25 mouse cellular contexts compared by ENCODE assay signal in genomic region chr6:113145249-113145648, GRCm38 (mm10). TPM values are rescaled to one million over a fixed set of nuclear protein-coding genes. Genes with fewer than 3 reads are reported as not detected.
DNase-seq lines count a peak whose midpoint lies in the region; ATAC-seq and TF ChIP-seq lines count a peak whose summit lies in the region.
"Had no signal": no experiment of that assay in that cellular context is flagged by ENCODE, and none has a peak within 500 bp of the region (broad histone marks: within the 10 kb centered on the region; RNA-seq: fewer than 3 reads in every experiment).

No protein-coding gene starts in this region.

- no peak overlapping the region for H3K9ac ChIP-seq in neural tube, embryonic 14.5 days (replicated peaks; ENCODE audit: low read depth, low read length)
- H3K9ac ChIP-seq in neural tube, embryonic 15.5 days (replicated peaks), result no peak overlapping the region
- H3K9ac ChIP-seq: embryonic facial prominence, embryonic 12.5 days; embryonic facial prominence, embryonic 15.5 days; forebrain, postnatal 0 days; hindbrain, embryonic 13.5 days had no signal

- no peaks in the 10 kb centered on the region for H3K9me3 ChIP-seq in neural tube, embryonic 14.5 days (ENCODE audit: control insufficient read depth, low read length)
- H3K9me3 ChIP-seq in neural tube, embryonic 15.5 days (replicated peaks), result no peaks in the 10 kb centered on the region
- H3K9me3 ChIP-seq: embryonic facial prominence, embryonic 12.5 days; embryonic facial prominence, embryonic 15.5 days; hindbrain, embryonic 10.5 days; hindbrain, embryonic 13.5 days had no signal

- H3K27ac ChIP-seq in layer of hippocampus, adult 2 months, result peak overlapping the region; percentile 77
- H3K27ac ChIP-seq in neural tube, embryonic 14.5 days (ENCODE audit: low read depth, low read length), result no peak overlapping the region
- H3K27ac ChIP-seq in neural tube, embryonic 15.5 days (replicated peaks), result no peak overlapping the region
- H3K27ac ChIP-seq: embryonic facial prominence, embryonic 12.5 days; embryonic facial prominence, embryonic 15.5 days; hindbrain, embryonic 10.5 days; hindbrain, embryonic 13.5 days had no signal

- 86% methylated on average over 4 of the region's 4 CpGs for WGBS in neural tube, embryonic 14.5 days
- WGBS in neural tube, embryonic 15.5 days, result 85% methylated on average over 4 of the region's 4 CpGs

- TF ChIP-seq CTCF in layer of hippocampus, adult 2 months (conservative IDR thresholded peaks at IDR 0.05), result no peak

- peaks cover 49% of the 10 kb centered on the region for H3K36me3 ChIP-seq in neural tube, embryonic 14.5 days (ENCODE audit: control insufficient read depth, insufficient read depth, low read length)
- H3K36me3 ChIP-seq in neural tube, embryonic 15.5 days, result peaks cover 59% of the 10 kb centered on the region

- H3K4me2 ChIP-seq in neural tube, embryonic 14.5 days (ENCODE audit: low read depth, low read length), result no peak overlapping the region
- no peak overlapping the region for H3K4me2 ChIP-seq in neural tube, embryonic 15.5 days
- H3K4me2 ChIP-seq: embryonic facial prominence, embryonic 12.5 days; embryonic facial prominence, embryonic 15.5 days; heart, embryonic 11.5 days; hindbrain, embryonic 13.5 days had no signal

- H3K4me3 ChIP-seq in layer of hippocampus, adult 2 months, result no peak overlapping the region
- no peak overlapping the region for H3K4me3 ChIP-seq in neural tube, embryonic 14.5 days (ENCODE audit: low read depth, low read length)
- no peak overlapping the region for H3K4me3 ChIP-seq in neural tube, embryonic 15.5 days (replicated peaks)
- H3K4me3 ChIP-seq: embryonic facial prominence, embryonic 12.5 days; embryonic facial prominence, embryonic 15.5 days; hindbrain, embryonic 10.5 days; hindbrain, embryonic 13.5 days had no signal

- no peaks in the 10 kb centered on the region for H3K4me1 ChIP-seq in neural tube, embryonic 14.5 days (ENCODE audit: control insufficient read depth, insufficient read depth, low read length)
- no peaks in the 10 kb centered on the region for H3K4me1 ChIP-seq in neural tube, embryonic 15.5 days
- H3K4me1 ChIP-seq: embryonic facial prominence, embryonic 12.5 days; embryonic facial prominence, embryonic 15.5 days; hindbrain, embryonic 10.5 days; hindbrain, embryonic 13.5 days had no signal

- no peak for DNase-seq in frontal cortex, postnatal 36 days (ENCODE audit: low spot score in 2 of 2)
- peak; percentile 18 to 26 for DNase-seq in layer of hippocampus, adult 2 months (ENCODE audit: low spot score in 2 of 2)
- DNase-seq in layer of hippocampus, postnatal 25 days (ENCODE audit: extremely low spot score in 1 of 2, low spot score in 1 of 2), result no peak
- DNase-seq: adrenal gland, adult 8-10 months; adrenal gland, postnatal 25 days; cerebellum, adult 18-20 months; cerebellum, adult 9-10 months; cerebellum, postnatal 14 days; forebrain, postnatal 0 days; gastrocnemius, postnatal 10 days; gastrocnemius, postnatal 36 days; heart, postnatal 36 days had no signal

- peak; percentile 69 for ATAC-seq in frontal cortex, adult (ENCODE audit: low TSS enrichment)
- ATAC-seq in neural tube, embryonic 14.5 days (ENCODE audit: low read depth), result peak; percentile 54; the same call in 1 of the 2 replicates
- ATAC-seq in neural tube, embryonic 15.5 days (ENCODE audit: low FRiP score), result no peak
- ATAC-seq: activated CD4-positive, CD25-positive, alpha-beta regulatory T cell, adult 4 months; forebrain, embryonic 14.5 days; forebrain, postnatal 0 days; hindbrain, embryonic 16.5 days had no signal

- H3K27me3 ChIP-seq in neural tube, embryonic 14.5 days (ENCODE audit: control insufficient read depth, insufficient read depth, low read length), result no peaks in the 10 kb centered on the region
- no peaks in the 10 kb centered on the region for H3K27me3 ChIP-seq in neural tube, embryonic 15.5 days (replicated peaks)
- H3K27me3 ChIP-seq: embryonic facial prominence, embryonic 12.5 days; embryonic facial prominence, embryonic 15.5 days; hindbrain, embryonic 13.5 days had no signal

RNA-seq across cellular contexts. Expression of gene Lhfpl4, which starts 49.9 kb away (rescaled TPM):
- 10 to 100 TPM; 81.3 to 83.0 TPM for total RNA-seq in layer of hippocampus, adult 2 months (2021)
- total RNA-seq in layer of hippocampus, postnatal 25 days (2021), result 10 to 100 TPM; 73.2 to 84.9 TPM
- polyA plus RNA-seq in neural tube, embryonic 14.5 days (2014; fragmentation: Nextera tagmentation; extraction: Ambion mirVana), result 21.5 and 21.9 TPM in 2 replicates
- polyA plus RNA-seq in neural tube, embryonic 15.5 days (2015; fragmentation: Nextera tagmentation; extraction: Ambion mirVana), result 45.6 and 54.6 TPM in 2 replicates
- total RNA-seq: common myeloid progenitor, adult 5-6 weeks; granulocyte monocyte progenitor cell, adult 5-6 weeks had no signal

Comparison
In these comparisons a context has a peak if more than half of its experiments do, and no peak if none do; other contexts are left out.
1. DNase-seq: peak in layer of hippocampus, adult 2 months (2 of 2); none in frontal cortex, postnatal 36 days (0 of 2) and layer of hippocampus, postnatal 25 days (0 of 2).